Mouse (Mus musculus): ENCODE measurements around the gene Cdipt. TPM values are rescaled to one million over a fixed set of nuclear protein-coding genes. Genes with fewer than 3 reads are reported as not detected.

Cdipt gene
- total and polyA plus RNA-seq, 3 experiments, result 98.4 to 151 TPM; not detected in 1

GRCm38 (mm10) chr7:127019306-127019960, 43.7 kb downstream of the Cdipt start:
- no peaks in the 10 kb centered on the region for H3K27me3 ChIP-seq (ENCODE audit: control insufficient read depth in 1 of 2, insufficient read depth in 2 of 2, low read length in 2 of 2)
- peaks cover 41% of the 10 kb centered on the region for H3K79me2 ChIP-seq (ENCODE audit: control insufficient read depth, insufficient read depth, low read length, poor library complexity)
- H3K36me3 ChIP-seq (ENCODE audit: control insufficient read depth in 1 of 2, insufficient read depth in 2 of 2, low read length in 2 of 2), result peaks cover 0 to 26% of the 10 kb centered on the region in 2 experiments; a peak in 3 of 4 replicates
- TF ChIP-seq ZNF384 (IDR thresholded peaks at IDR 0.05; ENCODE audit: low read depth, low read length) (no peak), MXI1 (IDR thresholded peaks at IDR 0.05; ENCODE audit: low read depth, low read length) (no peak), RAD21 (IDR thresholded peaks at IDR 0.05; ENCODE audit: low read depth, low read length) (no peak), USF1 (IDR thresholded peaks at IDR 0.05; ENCODE audit: low read depth, low read length) (no peak), ZKSCAN1 (IDR thresholded peaks at IDR 0.05; ENCODE audit: low read depth, low read length) (no peak), TBP (IDR thresholded peaks at IDR 0.05; ENCODE audit: low read depth, low read length) (no peak), KAT2A (conservative IDR thresholded peaks at IDR 0.05; ENCODE audit: low read depth, low read length) (no peak), USF2 (IDR thresholded peaks at IDR 0.05; ENCODE audit: borderline replicate concordance in 1 of 2, insufficient read depth in 1 of 2, low read depth in 1 of 2, low read length in 2 of 2) (no peak), ZMIZ1 (IDR thresholded peaks at IDR 0.05; ENCODE audit: low read depth, low read length) (no peak), E2F4 (IDR thresholded peaks at IDR 0.05; ENCODE audit: borderline replicate concordance, low read depth, low read length) (no peak), UBTF (IDR thresholded peaks at IDR 0.05; ENCODE audit: borderline replicate concordance, insufficient read depth, low read depth, low read length) (no peak), CHD1 (IDR thresholded peaks at IDR 0.05; ENCODE audit: low read depth, low read length) (no peak), SIN3A (IDR thresholded peaks at IDR 0.05; ENCODE audit: low read length) (no peak), TAL1 (IDR thresholded peaks at IDR 0.05; ENCODE audit: low read length) (no peak), NRF1 (IDR thresholded peaks at IDR 0.05; ENCODE audit: insufficient read depth, low read depth, low read length, poor library complexity, severe bottlenecking) (no peak), POLR2AphosphoS2 (IDR thresholded peaks at IDR 0.05; ENCODE audit: low read length) (no peak), EP300 (IDR thresholded peaks at IDR 0.05; ENCODE audit: low read depth in 1 of 2, low read length in 2 of 2) (no peak), RCOR1 (IDR thresholded peaks at IDR 0.05; ENCODE audit: low read depth, low read length) (no peak), NELFE (IDR thresholded peaks at IDR 0.05; ENCODE audit: low read depth, low read length) (no peak), MAFK (IDR thresholded peaks at IDR 0.05; ENCODE audit: borderline replicate concordance, low read depth, low read length) (no peak)
- peaks cover 0 to 21% of the 10 kb centered on the region in 2 experiments; a peak in 3 of 4 replicates for H3K4me1 ChIP-seq (ENCODE audit: control insufficient read depth in 1 of 2, insufficient read depth in 2 of 2, low read length in 2 of 2)
- no peak for DNase-seq (ENCODE audit: low read depth, low spot score)
- no peak overlapping the region for H3K4me3 ChIP-seq (ENCODE audit: control insufficient read depth in 1 of 2, insufficient read depth in 1 of 2, low read depth in 2 of 2, low read length in 2 of 2)
- H3K9ac ChIP-seq (ENCODE audit: control insufficient read depth, low read depth, low read length, poor library complexity, severe bottlenecking), result no peak overlapping the region
- no peak overlapping the region for H3K27ac ChIP-seq (ENCODE audit: control insufficient read depth, low read depth, low read length)
- no peaks in the 10 kb centered on the region for H3K9me3 ChIP-seq (replicated peaks; ENCODE audit: insufficient read depth, low read length)
